Comparison of ENCODE assay signal across 10 mouse cellular contexts in genomic region chr7:112169955-112170692, GRCm38 (mm10). TPM values are rescaled to one million over a fixed set of nuclear protein-coding genes. Genes with fewer than 3 reads are reported as not detected.
DNase-seq lines count a peak whose midpoint lies in the region; ATAC-seq and TF ChIP-seq lines count a peak whose summit lies in the region.
"Had no signal": no experiment of that assay in that cellular context is flagged by ENCODE, and none has a peak within 500 bp of the region (broad histone marks: within the 10 kb centered on the region; RNA-seq: fewer than 3 reads in every experiment).

No protein-coding gene starts in this region.

- no peak overlapping the region for H3K4me3 ChIP-seq in heart, postnatal 0 days (ENCODE audit: low read depth, low read length)
- no peak overlapping the region for H3K4me3 ChIP-seq in forebrain, embryonic 11.5 days (ENCODE audit: low read depth, low read length)
- H3K4me3 ChIP-seq in liver, adult 2 months (ENCODE audit: insufficient read depth, low read depth, low read length) = no peak overlapping the region
- no peak overlapping the region for H3K4me3 ChIP-seq in neural tube, embryonic 12.5 days

- intact Hi-C loops in heart, postnatal 36 days (cut with DNase I) = no loop called here
- intact Hi-C loops in gastrocnemius, postnatal 36 days (cut with DNase I) = no loop called here

- no peak overlapping the region for H3K4me2 ChIP-seq in heart, postnatal 0 days (ENCODE audit: low read depth, low read length)
- no peak overlapping the region for H3K4me2 ChIP-seq in forebrain, embryonic 11.5 days (ENCODE audit: low read depth, low read length, severe bottlenecking)
- H3K4me2 ChIP-seq in neural tube, embryonic 12.5 days (replicated peaks) = peak overlapping the region; percentile 5; the same call in 1 of the 2 replicates

- no peaks in the 10 kb centered on the region for H3K36me3 ChIP-seq in heart, postnatal 0 days (replicated peaks; ENCODE audit: control insufficient read depth, insufficient read depth, low read length)
- H3K36me3 ChIP-seq in forebrain, embryonic 11.5 days (ENCODE audit: control insufficient read depth, insufficient read depth, low read length) = no peaks in the 10 kb centered on the region
- no peaks in the 10 kb centered on the region for H3K36me3 ChIP-seq in liver, adult 2 months (ENCODE audit: control insufficient read depth, insufficient read depth, low read length)
- H3K36me3 ChIP-seq in neural tube, embryonic 12.5 days = no peaks in the 10 kb centered on the region

- peak; percentile 53 for ATAC-seq in heart, postnatal 0 days (ENCODE audit: insufficient read depth, low read depth)
- ATAC-seq in forebrain, embryonic 11.5 days (replicated peaks; ENCODE audit: low FRiP score) = peak; percentile 81
- peak; percentile 44; the same call in 1 of the 2 replicates for ATAC-seq in neural tube, embryonic 12.5 days (ENCODE audit: low FRiP score, low read depth)

- H3K9ac ChIP-seq in heart, postnatal 0 days (replicated peaks; ENCODE audit: low read depth, low read length) = no peak overlapping the region
- no peak overlapping the region for H3K9ac ChIP-seq in forebrain, embryonic 11.5 days (ENCODE audit: low read length)
- H3K9ac ChIP-seq in liver, adult 2 months (ENCODE audit: low read depth, low read length) = no peak overlapping the region
- H3K9ac ChIP-seq in neural tube, embryonic 12.5 days = no peak overlapping the region

- H3K27me3 ChIP-seq in heart, postnatal 0 days (ENCODE audit: control insufficient read depth, insufficient read depth, low read length) = no peaks in the 10 kb centered on the region
- no peaks in the 10 kb centered on the region for H3K27me3 ChIP-seq in forebrain, embryonic 11.5 days (ENCODE audit: control insufficient read depth, insufficient read depth, low read length)
- no peaks in the 10 kb centered on the region for H3K27me3 ChIP-seq in liver, adult 2 months (ENCODE audit: control insufficient read depth, insufficient read depth, low read length)
- no peaks in the 10 kb centered on the region for H3K27me3 ChIP-seq in neural tube, embryonic 12.5 days (replicated peaks)
- H3K27me3 ChIP-seq: CH12.LX had no signal

- WGBS in heart, postnatal 0 days = 25% methylated on average over 10 of the region's 10 CpGs
- WGBS in forebrain, embryonic 11.5 days = 10% methylated on average over 10 of the region's 10 CpGs
- WGBS in liver, adult 2 months = 15% methylated on average over 10 of the region's 10 CpGs
- WGBS in neural tube, embryonic 12.5 days = 9% methylated on average over 10 of the region's 10 CpGs

- H3K79me2 ChIP-seq in liver, adult 2 months (ENCODE audit: control insufficient read depth, insufficient read depth, low read length) = no peaks in the 10 kb centered on the region

- no peaks in the 10 kb centered on the region for H3K9me3 ChIP-seq in heart, postnatal 0 days (replicated peaks; ENCODE audit: control insufficient read depth, low read length)
- no peaks in the 10 kb centered on the region for H3K9me3 ChIP-seq in forebrain, embryonic 11.5 days (ENCODE audit: control insufficient read depth, low read length)
- no peaks in the 10 kb centered on the region for H3K9me3 ChIP-seq in neural tube, embryonic 12.5 days

- no peak for DNase-seq in heart, postnatal 0 days (ENCODE audit: low spot score)
- no peak for DNase-seq in heart, postnatal 36 days
- peak; percentile 78 for DNase-seq in forebrain, embryonic 11.5 days (ENCODE audit: low spot score)
- peak; percentile 89 for DNase-seq in liver, adult 2 months (ENCODE audit: extremely low read depth, low read depth, low spot score)
- no peak for DNase-seq in cerebellum, postnatal 10 days
- no peak for DNase-seq in gastrocnemius, postnatal 36 days
- no peak for DNase-seq in kidney, postnatal 14 days
- DNase-seq: right cerebral cortex, postnatal 25 days had no signal

- no peak for TF ChIP-seq POLR2A in liver, adult 2 months (IDR thresholded peaks at IDR 0.05; ENCODE audit: extremely low read depth, insufficient read depth, low read length)

- no peak overlapping the region for H3K27ac ChIP-seq in heart, postnatal 0 days (ENCODE audit: low read depth)
- H3K27ac ChIP-seq in forebrain, embryonic 11.5 days (ENCODE audit: low read depth, low read length) = peak overlapping the region; percentile 20; the same call in 1 of the 2 replicates
- H3K27ac ChIP-seq in liver, adult 2 months (replicated peaks; ENCODE audit: insufficient read depth, low read depth, low read length) = peak overlapping the region; percentile 49
- no peak overlapping the region for H3K27ac ChIP-seq in neural tube, embryonic 12.5 days

- H3K4me1 ChIP-seq in heart, postnatal 0 days (ENCODE audit: control insufficient read depth, insufficient read depth) = 0 out of 2 replicates have a peak, but pooled peaks cover 6% of the 10 kb centered on the region
- H3K4me1 ChIP-seq in forebrain, embryonic 11.5 days (replicated peaks; ENCODE audit: control insufficient read depth, insufficient read depth, low read length) = no peaks in the 10 kb centered on the region; the same call in 1 of the 2 replicates
- peaks cover 8% of the 10 kb centered on the region; the same call in 1 of the 2 replicates for H3K4me1 ChIP-seq in liver, adult 2 months (ENCODE audit: control insufficient read depth, insufficient read depth, low read length)
- H3K4me1 ChIP-seq in neural tube, embryonic 12.5 days = peaks cover 10% of the 10 kb centered on the region

- no peak for TF ChIP-seq CTCF in heart, postnatal 0 days (IDR thresholded peaks at IDR 0.05; ENCODE audit: low read depth)
- TF ChIP-seq CTCF in liver, adult 2 months (IDR thresholded peaks at IDR 0.05; ENCODE audit: low read depth, low read length) = no peak

- no peak for TF ChIP-seq EP300 in heart, postnatal 0 days (IDR thresholded peaks at IDR 0.05; ENCODE audit: low read depth)

RNA-seq across cellular contexts. Expression of gene Dkk3, which starts 11.3 kb away (rescaled TPM):
- total RNA-seq in heart, postnatal 0 days (2014; rRNA removed; ENCODE audit: low replicate concordance) = 53.8 and 56.0 TPM in 2 replicates
- 90.6 and 96.6 TPM in 2 replicates for polyA plus RNA-seq in heart, postnatal 0 days (2015; fragmentation: Nextera tagmentation; extraction: Ambion mirVana)
- 10 to 100 TPM; 35.5 to 43.5 TPM for total RNA-seq in heart, postnatal 36 days (2021)
- 15.0 and 18.7 TPM in 2 replicates for polyA plus RNA-seq in forebrain, embryonic 11.5 days (2014; fragmentation: Nextera tagmentation; extraction: Ambion mirVana)
- 0.65 and 1.0 TPM in 2 replicates for total RNA-seq in liver, adult 2 months (2014; rRNA removed)
- 0.39 and 0.46 TPM in 2 replicates for polyA plus RNA-seq in liver, adult 2 months (2012; rRNA removed)
- polyA plus RNA-seq in neural tube, embryonic 12.5 days (2016; fragmentation: Nextera tagmentation; extraction: Ambion mirVana) = 17.2 and 17.4 TPM in 2 replicates
- 1 to 10 TPM; 1.6 to 2.5 TPM for total RNA-seq in gastrocnemius, postnatal 36 days (2021)

RNA-seq across cellular contexts. Expression of gene Mical2, which starts 55.5 kb away (rescaled TPM):
- 136 and 169 TPM in 2 replicates for total RNA-seq in heart, postnatal 0 days (2014; rRNA removed; ENCODE audit: low replicate concordance)
- 59.9 and 78.1 TPM in 2 replicates for polyA plus RNA-seq in heart, postnatal 0 days (2015; fragmentation: Nextera tagmentation; extraction: Ambion mirVana)
- total RNA-seq in heart, postnatal 36 days (2021) = 100 to 1,000 TPM in 1 of 2 experiments, 10 to 100 TPM in 1; 80.8 to 101 TPM
- 1.9 and 2.1 TPM in 2 replicates for polyA plus RNA-seq in forebrain, embryonic 11.5 days (2014; fragmentation: Nextera tagmentation; extraction: Ambion mirVana)
- total RNA-seq in liver, adult 2 months (2014; rRNA removed) = 4.1 and 4.5 TPM in 2 replicates
- polyA plus RNA-seq in liver, adult 2 months (2012; rRNA removed) = 6.9 and 7.9 TPM in 2 replicates
- 1.4 and 2.0 TPM in 2 replicates for polyA plus RNA-seq in neural tube, embryonic 12.5 days (2016; fragmentation: Nextera tagmentation; extraction: Ambion mirVana)
- total RNA-seq in gastrocnemius, postnatal 36 days (2021) = 100 to 1,000 TPM; 194 to 214 TPM
- total RNA-seq: CH12.LX had no signal

Comparison
In these comparisons a context has a peak if more than half of its experiments do, and no peak if none do; other contexts are left out.
1. DNase-seq: peak in forebrain, embryonic 11.5 days (single experiment) and liver, adult 2 months (single experiment); none in heart, postnatal 0 days (single experiment), heart, postnatal 36 days (0 of 2), cerebellum, postnatal 10 days (0 of 2), gastrocnemius, postnatal 36 days (0 of 2) and kidney, postnatal 14 days (single experiment).
2. H3K27ac ChIP-seq: peak in forebrain, embryonic 11.5 days (single experiment) and liver, adult 2 months (single experiment); none in heart, postnatal 0 days (single experiment) and neural tube, embryonic 12.5 days (single experiment).
3. RNA of gene Dkk3, which starts 11.3 kb away (total RNA-seq): 53.8 to 56.0 TPM in heart, postnatal 0 days and 35.5 to 43.5 TPM in heart, postnatal 36 days; 1.6 to 2.5 TPM in gastrocnemius, postnatal 36 days and 0.65 to 1.0 TPM in liver, adult 2 months; every median in the first group is over 10 times any median in the second.
4. RNA of gene Mical2, which starts 55.5 kb away (total RNA-seq): 194 to 214 TPM in gastrocnemius, postnatal 36 days, 136 to 169 TPM in heart, postnatal 0 days and 80.8 to 101 TPM in heart, postnatal 36 days; 4.1 to 4.5 TPM in liver, adult 2 months; every median in the first group is over 10 times any median in the second.
5. Peak in every context shown above with its lines, with median percentiles within 50 percentile points of each other: ATAC-seq.